ENCODE assay signal across 8 mouse cellular contexts in genomic region chr8:121273195-121273594, GRCm38 (mm10).
A peak's percentile ranks its signal among the peaks of the same experiment; 100 is the strongest.
DNase-seq lines count a peak whose midpoint lies in the region; ATAC-seq lines count a peak whose summit lies in the region.

No protein-coding gene starts in this region.

- H3K4me1 ChIP-seq in heart, embryonic 15.5 days (replicated peaks) = peaks cover 4% of the 10 kb centered on the region
- H3K4me1 ChIP-seq in intestine, embryonic 15.5 days (replicated peaks) = 0 out of 2 replicates have a peak, but pooled peaks cover 8% of the 10 kb centered on the region
- no peaks in the 10 kb centered on the region for H3K4me1 ChIP-seq in stomach, embryonic 14.5 days (ENCODE audit: control insufficient read depth, insufficient read depth, low read length)

- 53% methylated on average over 14 of the region's 14 CpGs for WGBS in heart, embryonic 15.5 days
- 56% methylated on average over 14 of the region's 14 CpGs for WGBS in intestine, embryonic 15.5 days
- 53% methylated on average over 14 of the region's 14 CpGs for WGBS in stomach, embryonic 14.5 days

- no peak for DNase-seq in heart, adult 11 months
- peak; percentile 88 for DNase-seq in ES-CJ7 (ENCODE audit: low read depth, low spot score)
- peak; percentile 64 for DNase-seq in embryo, embryonic 10 days (ENCODE audit: low spot score)
- DNase-seq in adrenal gland, adult (ENCODE audit: inconsistent age in 2 of 2, low spot score in 1 of 2) = no peak
- no peak for DNase-seq in gastrocnemius, postnatal 25 days

- H3K9me3 ChIP-seq in heart, embryonic 15.5 days (replicated peaks) = no peaks in the 10 kb centered on the region
- H3K9me3 ChIP-seq in intestine, embryonic 15.5 days = no peaks in the 10 kb centered on the region
- no peaks in the 10 kb centered on the region for H3K9me3 ChIP-seq in stomach, embryonic 14.5 days (ENCODE audit: control insufficient read depth, low read depth, low read length)

- H3K27ac ChIP-seq in heart, embryonic 15.5 days = no peak overlapping the region
- H3K27ac ChIP-seq in intestine, embryonic 15.5 days = no peak overlapping the region
- no peak overlapping the region for H3K27ac ChIP-seq in stomach, embryonic 14.5 days (ENCODE audit: low read length)

- H3K27me3 ChIP-seq in heart, embryonic 15.5 days = peaks cover 9% of the 10 kb centered on the region
- H3K27me3 ChIP-seq in intestine, embryonic 15.5 days (replicated peaks) = 0 out of 2 replicates have a peak, but pooled peaks cover 6% of the 10 kb centered on the region
- H3K27me3 ChIP-seq in stomach, embryonic 14.5 days (ENCODE audit: control insufficient read depth, insufficient read depth, low read length) = no peaks in the 10 kb centered on the region

- no peak overlapping the region for H3K9ac ChIP-seq in heart, embryonic 15.5 days
- H3K9ac ChIP-seq in intestine, embryonic 15.5 days = no peak overlapping the region
- H3K9ac ChIP-seq in stomach, embryonic 14.5 days (replicated peaks; ENCODE audit: low read depth, low read length) = no peak overlapping the region

- H3K4me2 ChIP-seq in heart, embryonic 15.5 days = peak overlapping the region; percentile 48
- H3K4me2 ChIP-seq in intestine, embryonic 15.5 days (replicated peaks) = peak overlapping the region; percentile 39
- peak overlapping the region; percentile 20; the same call in 1 of the 2 replicates for H3K4me2 ChIP-seq in stomach, embryonic 14.5 days (replicated peaks; ENCODE audit: low read depth, low read length)

- H3K4me3 ChIP-seq in heart, embryonic 15.5 days = peak overlapping the region; percentile 25; the same call in 1 of the 2 replicates
- H3K4me3 ChIP-seq in intestine, embryonic 15.5 days (replicated peaks) = peak overlapping the region; percentile 18; the same call in 1 of the 2 replicates
- no peak overlapping the region for H3K4me3 ChIP-seq in stomach, embryonic 14.5 days (ENCODE audit: low read depth, low read length)

- no peak for ATAC-seq in heart, embryonic 15.5 days (replicated peaks; ENCODE audit: insufficient number of reproducible peaks, insufficient read depth, low FRiP score, low read depth)
- ATAC-seq in intestine, embryonic 15.5 days = peak; percentile 68
- peak; percentile 57; the same call in 1 of the 2 replicates for ATAC-seq in stomach, embryonic 14.5 days (ENCODE audit: insufficient number of reproducible peaks, insufficient read depth, low FRiP score, low read depth)

- no peaks in the 10 kb centered on the region for H3K36me3 ChIP-seq in heart, embryonic 15.5 days
- no peaks in the 10 kb centered on the region for H3K36me3 ChIP-seq in intestine, embryonic 15.5 days
- no peaks in the 10 kb centered on the region for H3K36me3 ChIP-seq in stomach, embryonic 14.5 days (ENCODE audit: control insufficient read depth, insufficient read depth, low read length)

Comparison
In these comparisons a context has a peak if more than half of its experiments do, and no peak if none do; other contexts are left out.
1. DNase-seq: peak in ES-CJ7 (single experiment) and embryo, embryonic 10 days (single experiment); none in heart, adult 11 months (single experiment), adrenal gland, adult (0 of 2) and gastrocnemius, postnatal 25 days (single experiment).
2. Peak in every context shown above with its lines, with median percentiles within 50 percentile points of each other: H3K4me2 ChIP-seq.